Mouse (Mus musculus): Measurements from ENCODE around the gene Tpk1. TPM values are rescaled to one million over a fixed set of nuclear protein-coding genes. Genes with fewer than 3 reads are reported as not detected.

The Tpk1 gene
- total and polyA plus RNA-seq, 3 experiments, result 3.5 to 12.6 TPM; not detected in 1

GRCm38 (mm10) chr6:43391358-43391757, 274.7 kb downstream of the Tpk1 start:
- Histone ChIP-seq H3K79me2 (ENCODE audit: control insufficient read depth, insufficient read depth, low read length, poor library complexity) (no peaks in the 10 kb centered on the region), H3K9me3 (replicated peaks; ENCODE audit: insufficient read depth, low read length) (no peaks in the 10 kb centered on the region), H3K27ac (ENCODE audit: control insufficient read depth, low read depth, low read length) (no peak overlapping the region), H3K27me3 (ENCODE audit: control insufficient read depth in 1 of 2, insufficient read depth in 2 of 2, low read length in 2 of 2) (no peaks in the 10 kb centered on the region), H3K4me1 (ENCODE audit: control insufficient read depth in 1 of 2, insufficient read depth in 2 of 2, low read length in 2 of 2) (no peaks in the 10 kb centered on the region), H3K4me3 (ENCODE audit: control insufficient read depth in 1 of 2, insufficient read depth in 1 of 2, low read depth in 2 of 2, low read length in 2 of 2) (no peak overlapping the region), H3K36me3 (ENCODE audit: control insufficient read depth in 1 of 2, insufficient read depth in 2 of 2, low read length in 2 of 2) (no peaks in the 10 kb centered on the region), H3K9ac (ENCODE audit: control insufficient read depth, low read depth, low read length, poor library complexity, severe bottlenecking) (no peak overlapping the region)
- no peak for DNase-seq (ENCODE audit: low read depth, low spot score)
- no peak for TF ChIP-seq ZC3H11A (IDR thresholded peaks at IDR 0.05; ENCODE audit: low read depth, low read length)
- TF ChIP-seq EP300 (IDR thresholded peaks at IDR 0.05; ENCODE audit: low read depth in 1 of 2, low read length in 2 of 2), result peak in 1 of 2 experiments; percentile 54; a peak in 1 of 4 replicates
- peak; percentile 40; the same call in 1 of the 2 replicates for TF ChIP-seq TCF12 (IDR thresholded peaks at IDR 0.05; ENCODE audit: low read depth, low read length)

- H3K4me3 ChIP-seq (ENCODE audit: control insufficient read depth in 1 of 2, insufficient read depth in 1 of 2, low read depth in 2 of 2, low read length in 2 of 2), result no peak overlapping the region
- no peak overlapping the region for H3K9ac ChIP-seq (ENCODE audit: control insufficient read depth, low read depth, low read length, poor library complexity, severe bottlenecking)
- no peaks in the 10 kb centered on the region for H3K79me2 ChIP-seq (ENCODE audit: control insufficient read depth, insufficient read depth, low read length, poor library complexity)
- no peak for DNase-seq (ENCODE audit: low read depth, low spot score)
- H3K36me3 ChIP-seq (ENCODE audit: control insufficient read depth in 1 of 2, insufficient read depth in 2 of 2, low read length in 2 of 2), result no peaks in the 10 kb centered on the region
- H3K27ac ChIP-seq (ENCODE audit: control insufficient read depth, low read depth, low read length), result no peak overlapping the region
- no peaks in the 10 kb centered on the region for H3K9me3 ChIP-seq (replicated peaks; ENCODE audit: insufficient read depth, low read length)
- H3K27me3 ChIP-seq (ENCODE audit: control insufficient read depth in 1 of 2, insufficient read depth in 2 of 2, low read length in 2 of 2), result no peaks in the 10 kb centered on the region
- TF ChIP-seq MAZ (IDR thresholded peaks at IDR 0.05; ENCODE audit: low read depth, low read length) (no peak), BHLHE40 (IDR thresholded peaks at IDR 0.05; ENCODE audit: borderline replicate concordance, low read depth, low read length) (no peak), POLR2AphosphoS5 (IDR thresholded peaks at IDR 0.05; ENCODE audit: borderline replicate concordance, low read depth, low read length) (no peak), EP300 (IDR thresholded peaks at IDR 0.05; ENCODE audit: low read depth in 1 of 2, low read length in 2 of 2) (no peak), JUND (IDR thresholded peaks at IDR 0.05; ENCODE audit: low read depth, low read length) (no peak), SMC3 (IDR thresholded peaks at IDR 0.05; ENCODE audit: low read depth, low read length) (no peak), CHD2 (IDR thresholded peaks at IDR 0.05; ENCODE audit: low read length) (no peak), RAD21 (IDR thresholded peaks at IDR 0.05; ENCODE audit: low read depth, low read length) (no peak), POLR2AphosphoS2 (IDR thresholded peaks at IDR 0.05; ENCODE audit: low read length) (no peak), GATA1 (IDR thresholded peaks at IDR 0.05; ENCODE audit: low read depth, low read length) (no peak), ELF1 (IDR thresholded peaks at IDR 0.05; ENCODE audit: low read depth, low read length) (no peak), MXI1 (IDR thresholded peaks at IDR 0.05; ENCODE audit: low read depth, low read length) (no peak), MAFK (IDR thresholded peaks at IDR 0.05; ENCODE audit: borderline replicate concordance, low read depth, low read length) (no peak), RCOR1 (IDR thresholded peaks at IDR 0.05; ENCODE audit: low read depth, low read length) (no peak), UBTF (IDR thresholded peaks at IDR 0.05; ENCODE audit: borderline replicate concordance, insufficient read depth, low read depth, low read length) (no peak), GABPA (IDR thresholded peaks at IDR 0.05; ENCODE audit: low read depth, low read length) (no peak), NRF1 (IDR thresholded peaks at IDR 0.05; ENCODE audit: insufficient read depth, low read depth, low read length, poor library complexity, severe bottlenecking) (no peak)
- H3K4me1 ChIP-seq (ENCODE audit: control insufficient read depth in 1 of 2, insufficient read depth in 2 of 2, low read length in 2 of 2), result no peaks in the 10 kb centered on the region
These were observed 278.8 kb downstream of the Tpk1 start for GRCm38 (mm10) chr6:43387273-43387672.
